Mouse (Mus musculus): ENCODE data around the gene St5.

- TF ChIP-seq ZC3H11A (IDR thresholded peaks at IDR 0.05; ENCODE audit: borderline replicate concordance, low read depth, low read length), result no peak
- TF ChIP-seq HCFC1 (IDR thresholded peaks at IDR 0.05; ENCODE audit: borderline replicate concordance, insufficient read depth, low read length), result no peak
- no peak for TF ChIP-seq ZNF384 (IDR thresholded peaks at IDR 0.05; ENCODE audit: low read depth, low read length)
- no peak for TF ChIP-seq MAFK (IDR thresholded peaks at IDR 0.05; ENCODE audit: insufficient read depth, low read depth, low read length)
- TF ChIP-seq CHD2 (IDR thresholded peaks at IDR 0.05; ENCODE audit: low read depth, low read length), result no peak
Measured at GRCm38 (mm10) chr7:109628935-109629609, 74.3 kb downstream of the St5 start.
